In genomic region chr5:35858069-35858468, GRCm38 (mm10) we compare ENCODE assay signal across 8 mouse cellular contexts. TPM values are rescaled to one million over a fixed set of nuclear protein-coding genes. Genes with fewer than 3 reads are reported as not detected.
A peak's percentile ranks its signal among the peaks of the same experiment; 100 is the strongest.
DNase-seq lines count a peak whose midpoint lies in the region; ATAC-seq and TF ChIP-seq lines count a peak whose summit lies in the region.

No protein-coding gene starts in this region.

- peak; percentile 44 for DNase-seq in right cerebral cortex, adult 18-20 months
- DNase-seq in right cerebral cortex, postnatal 36 days (ENCODE audit: low spot score in 2 of 2): no peak
- peak; percentile 86 for DNase-seq in embryonic facial prominence, embryonic 11.5 days (ENCODE audit: low spot score)
- peak; percentile 33 for DNase-seq in liver, adult 2 months (ENCODE audit: extremely low read depth, low read depth, low spot score)
- peak; percentile 43 to 76 for DNase-seq in urinary bladder, postnatal 4 days (ENCODE audit: low spot score in 2 of 2)

- 19% methylated on average over 6 of the region's 6 CpGs for WGBS in embryonic facial prominence, embryonic 11.5 days
- 26% methylated on average over 6 of the region's 6 CpGs for WGBS in hindbrain, embryonic 15.5 days
- WGBS in liver, adult 2 months: 27% methylated on average over 6 of the region's 6 CpGs
- 31% methylated on average over 6 of the region's 6 CpGs for WGBS in olfactory bulb, adult 2 months

- peak; percentile 73 for TF ChIP-seq CTCF in bone marrow macrophage, adult 2 months (IDR thresholded peaks at IDR 0.05; ENCODE audit: low read depth, low read length)
- TF ChIP-seq CTCF in liver, adult 2 months (IDR thresholded peaks at IDR 0.05; ENCODE audit: low read depth, low read length): peak; percentile 80
- peak; percentile 54; the same call in 1 of the 2 replicates for TF ChIP-seq CTCF in olfactory bulb, adult 2 months (IDR thresholded peaks at IDR 0.05; ENCODE audit: insufficient read depth, low read depth, low read length)

- no peak overlapping the region for H3K9ac ChIP-seq in embryonic facial prominence, embryonic 11.5 days (replicated peaks; ENCODE audit: low read length)
- no peak overlapping the region for H3K9ac ChIP-seq in hindbrain, embryonic 15.5 days
- no peak overlapping the region for H3K9ac ChIP-seq in liver, adult 2 months (ENCODE audit: low read depth, low read length)

- no peaks in the 10 kb centered on the region for H3K4me1 ChIP-seq in bone marrow macrophage, adult 2 months (ENCODE audit: control insufficient read depth, insufficient read depth, low read length)
- no peaks in the 10 kb centered on the region for H3K4me1 ChIP-seq in embryonic facial prominence, embryonic 11.5 days (ENCODE audit: control insufficient read depth, insufficient read depth, low read length)
- H3K4me1 ChIP-seq in hindbrain, embryonic 15.5 days (replicated peaks): no peaks in the 10 kb centered on the region
- peaks cover 6% of the 10 kb centered on the region for H3K4me1 ChIP-seq in liver, adult 2 months (ENCODE audit: control insufficient read depth, insufficient read depth, low read length)
- H3K4me1 ChIP-seq in olfactory bulb, adult 2 months (ENCODE audit: control insufficient read depth, insufficient read depth, low read length): peaks cover 6% of the 10 kb centered on the region; the same call in 1 of the 2 replicates

- ATAC-seq in embryonic facial prominence, embryonic 11.5 days (replicated peaks; ENCODE audit: insufficient number of reproducible peaks, low FRiP score, low TSS enrichment, low read depth): no peak
- peak; percentile 33; the same call in 1 of the 2 replicates for ATAC-seq in hindbrain, embryonic 15.5 days (ENCODE audit: low FRiP score, low read depth)

- H3K36me3 ChIP-seq in embryonic facial prominence, embryonic 11.5 days (replicated peaks; ENCODE audit: control insufficient read depth, insufficient read depth, low read depth, low read length): no peaks in the 10 kb centered on the region
- H3K36me3 ChIP-seq in hindbrain, embryonic 15.5 days: no peaks in the 10 kb centered on the region
- no peaks in the 10 kb centered on the region for H3K36me3 ChIP-seq in liver, adult 2 months (ENCODE audit: control insufficient read depth, insufficient read depth, low read length)

- H3K27ac ChIP-seq in bone marrow macrophage, adult 2 months (ENCODE audit: insufficient read depth, low read depth, low read length): no peak overlapping the region
- H3K27ac ChIP-seq in embryonic facial prominence, embryonic 11.5 days (replicated peaks; ENCODE audit: low read depth, low read length): no peak overlapping the region
- H3K27ac ChIP-seq in hindbrain, embryonic 15.5 days (replicated peaks): no peak overlapping the region
- H3K27ac ChIP-seq in liver, adult 2 months (replicated peaks; ENCODE audit: insufficient read depth, low read depth, low read length): no peak overlapping the region
- no peak overlapping the region for H3K27ac ChIP-seq in olfactory bulb, adult 2 months (ENCODE audit: insufficient read depth, low read depth, low read length)

- no peak for TF ChIP-seq POLR2A in bone marrow macrophage, adult 2 months (IDR thresholded peaks at IDR 0.05; ENCODE audit: borderline replicate concordance, low read depth, low read length)
- TF ChIP-seq POLR2A in liver, adult 2 months (IDR thresholded peaks at IDR 0.05; ENCODE audit: extremely low read depth, insufficient read depth, low read length): no peak
- TF ChIP-seq POLR2A in olfactory bulb, adult 2 months (IDR thresholded peaks at IDR 0.05; ENCODE audit: insufficient read depth, low read depth, low read length): no peak

- no peak overlapping the region for H3K4me2 ChIP-seq in embryonic facial prominence, embryonic 11.5 days (ENCODE audit: low read depth, low read length)
- no peak overlapping the region for H3K4me2 ChIP-seq in hindbrain, embryonic 15.5 days

- H3K79me2 ChIP-seq in liver, adult 2 months (ENCODE audit: control insufficient read depth, insufficient read depth, low read length): no peaks in the 10 kb centered on the region

- no peak overlapping the region for H3K4me3 ChIP-seq in bone marrow macrophage, adult 2 months (ENCODE audit: insufficient read depth, low read length)
- no peak overlapping the region for H3K4me3 ChIP-seq in embryonic facial prominence, embryonic 11.5 days (ENCODE audit: low read depth, low read length)
- no peak overlapping the region for H3K4me3 ChIP-seq in hindbrain, embryonic 15.5 days
- H3K4me3 ChIP-seq in liver, adult 2 months (ENCODE audit: insufficient read depth, low read depth, low read length): no peak overlapping the region
- no peak overlapping the region for H3K4me3 ChIP-seq in olfactory bulb, adult 2 months (ENCODE audit: insufficient read depth, low read depth, low read length)

- no peaks in the 10 kb centered on the region for H3K27me3 ChIP-seq in embryonic facial prominence, embryonic 11.5 days (ENCODE audit: control insufficient read depth, insufficient read depth, low read length)
- H3K27me3 ChIP-seq in hindbrain, embryonic 15.5 days: no peaks in the 10 kb centered on the region
- no peaks in the 10 kb centered on the region for H3K27me3 ChIP-seq in liver, adult 2 months (ENCODE audit: control insufficient read depth, insufficient read depth, low read length)

- no peaks in the 10 kb centered on the region for H3K9me3 ChIP-seq in embryonic facial prominence, embryonic 11.5 days (replicated peaks; ENCODE audit: control insufficient read depth, low read length)
- no peaks in the 10 kb centered on the region for H3K9me3 ChIP-seq in hindbrain, embryonic 15.5 days

RNA-seq across cellular contexts. Expression of gene Afap1, which starts 35.0 kb away (rescaled TPM):
- polyA plus RNA-seq in bone marrow macrophage, adult 2 months (2012; ENCODE audit: insufficient read depth, insufficient read length, missing spikeins): 0.95 and 2.0 TPM in 2 replicates
- polyA plus RNA-seq in embryonic facial prominence, embryonic 11.5 days (2014; fragmentation: Nextera tagmentation; extraction: Ambion mirVana): 19.8 and 20.5 TPM in 2 replicates
- polyA plus RNA-seq in hindbrain, embryonic 15.5 days (2015; fragmentation: Nextera tagmentation; extraction: Ambion mirVana): 67.5 and 73.2 TPM in 2 replicates
- 0.55 and 1.1 TPM in 2 replicates for total RNA-seq in liver, adult 2 months (2014; rRNA removed)
- 0.46 and 0.73 TPM in 2 replicates for polyA plus RNA-seq in liver, adult 2 months (2012; rRNA removed)
- 69.1 TPM in 1 of 2 replicates, not detected in the other for polyA plus RNA-seq in olfactory bulb, adult 2 months (2012; ENCODE audit: insufficient read depth, insufficient read length, low replicate concordance, missing spikeins)

Comparison
In these comparisons a context has a peak if more than half of its experiments do, and no peak if none do; other contexts are left out.
1. DNase-seq: peak in right cerebral cortex, adult 18-20 months (single experiment), embryonic facial prominence, embryonic 11.5 days (single experiment), liver, adult 2 months (single experiment) and urinary bladder, postnatal 4 days (2 of 2); none in right cerebral cortex, postnatal 36 days (0 of 2).
2. Peak in every context shown above with its lines, with median percentiles within 50 percentile points of each other: CTCF ChIP-seq.